Mouse (Mus musculus) embryonic facial prominence, embryonic 11.5 days (tissue): ENCODE measurements around the gene Mut. TPM values are rescaled to one million over a fixed set of nuclear protein-coding genes. Genes with fewer than 3 reads are reported as not detected.

Experiments
- ATAC-seq: fragments of 200-750 bp; cut with Nextera tagmentation; replicated peaks from 2 replicates; pipeline ENCODE4 v1.8.0; 2017; ENCODE audit warnings: low read depth; ENCODE audit not compliant: insufficient number of reproducible peaks, low FRiP score, low TSS enrichment
- DNase-seq: peaks from one replicate; pipeline ENCODE4 v3.0.0-alpha.2; 2015; ENCODE audit warnings: low spot score
- H3K27ac ChIP-seq: fragments of 300-500 bp; sonication (generic); replicated peaks from 2 replicates; pipeline ENCODE4 v1.5.1; 2014; ENCODE audit warnings: mild to moderate bottlenecking, low read depth, low read length, control low read depth
- H3K27me3 ChIP-seq: fragments of 300-500 bp; sonication (generic); 2 replicates; pipeline ENCODE4 v1.6.1; 2014; ENCODE audit warnings: mild to moderate bottlenecking, low read length, moderate library complexity, mixed read lengths; ENCODE audit not compliant: control insufficient read depth, insufficient read depth
- H3K36me3 ChIP-seq: fragments of 300-500 bp; sonication (generic); replicated peaks from 2 replicates; pipeline ENCODE4 v1.6.1; 2014; ENCODE audit warnings: low read depth, mild to moderate bottlenecking, low read length, moderate library complexity, mixed read lengths; ENCODE audit not compliant: control insufficient read depth, insufficient read depth
- H3K4me1 ChIP-seq: fragments of 300-500 bp; sonication (generic); 2 replicates; pipeline ENCODE4 v1.6.1; 2014; ENCODE audit warnings: low read length, mixed read lengths; ENCODE audit not compliant: control insufficient read depth, insufficient read depth
- H3K4me2 ChIP-seq: fragments of 300-500 bp; sonication (generic); 2 replicates; pipeline ENCODE4 v1.6.1; 2014; ENCODE audit warnings: low read depth, mild to moderate bottlenecking, control low read depth, low read length, moderate library complexity
- H3K4me3 ChIP-seq: fragments of 300-500 bp; sonication (generic); 2 replicates; pipeline ENCODE4 v1.5.1; 2014; ENCODE audit warnings: low read depth, low read length, control low read depth
- H3K9ac ChIP-seq: fragments of 300-500 bp; sonication (generic); replicated peaks from 2 replicates; pipeline ENCODE4 v1.6.1; 2014; ENCODE audit warnings: mild to moderate bottlenecking, control low read depth, low read length
- H3K9me3 ChIP-seq: fragments of 300-500 bp; sonication (generic); replicated peaks from 2 replicates; pipeline ENCODE4 v1.6.1; 2016; ENCODE audit warnings: mild to moderate bottlenecking, low read length, inconsistent platforms, mixed read lengths; ENCODE audit not compliant: control insufficient read depth
- WGBS: fragments of 180-500 bp; shearing (Covaris S2); extraction: QIAGEN DNeasy Blood & Tissue Kit; methylation state at CpG from one replicate; pipeline ENCODE4 v1.1.7; 2014; 5-methylcytosine and 5-hydroxymethylcytosine counted together
- polyA plus RNA-seq: library from polyadenylated mRNA; unstranded; fragments of >200 nt; fragmentation: Nextera tagmentation; extraction: Ambion mirVana; gene quantifications from 2 replicates; pipeline ENCODE4 v1.2.1, GENCODE M21; 2014

Mut gene
- polyA plus RNA-seq, 1 experiment from 2014 or later = 37.5 TPM

DNA sequence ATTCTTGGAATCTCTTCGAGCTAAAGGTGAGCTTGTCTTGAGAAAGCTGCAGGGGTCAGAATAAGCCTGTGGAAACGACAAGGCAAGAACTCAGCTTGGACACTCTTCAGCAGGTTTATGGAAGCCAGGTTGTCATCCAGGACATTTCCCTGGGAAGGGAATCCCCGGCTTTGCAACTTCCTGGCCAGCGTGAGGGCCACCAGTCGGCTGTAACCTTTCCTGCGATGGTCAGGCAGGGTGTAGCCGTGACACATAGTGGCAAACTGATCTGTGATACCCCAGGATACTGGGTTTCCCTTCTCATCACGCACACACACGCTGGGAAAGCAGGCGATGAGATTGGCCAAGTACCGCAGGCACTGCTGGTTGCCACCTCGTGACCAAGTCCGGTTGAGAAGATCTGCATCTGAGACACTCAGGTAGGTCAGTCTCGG, 29.7 kb upstream of the Mut start:
- ATAC-seq (no peak), DNase-seq (peak; percentile 2)
- Histone ChIP-seq H3K4me3 (no peak overlapping the region), H3K4me2 (peak overlapping the region; percentile 30), H3K27ac (no peak overlapping the region), H3K4me1 (no peaks in the 10 kb centered on the region), H3K27me3 (no peaks in the 10 kb centered on the region), H3K36me3 (no peaks in the 10 kb centered on the region), H3K9ac (no peak overlapping the region), H3K9me3 (no peaks in the 10 kb centered on the region)
- WGBS = 9% methylated on average over 13 of the region's 14 CpGs

DNA sequence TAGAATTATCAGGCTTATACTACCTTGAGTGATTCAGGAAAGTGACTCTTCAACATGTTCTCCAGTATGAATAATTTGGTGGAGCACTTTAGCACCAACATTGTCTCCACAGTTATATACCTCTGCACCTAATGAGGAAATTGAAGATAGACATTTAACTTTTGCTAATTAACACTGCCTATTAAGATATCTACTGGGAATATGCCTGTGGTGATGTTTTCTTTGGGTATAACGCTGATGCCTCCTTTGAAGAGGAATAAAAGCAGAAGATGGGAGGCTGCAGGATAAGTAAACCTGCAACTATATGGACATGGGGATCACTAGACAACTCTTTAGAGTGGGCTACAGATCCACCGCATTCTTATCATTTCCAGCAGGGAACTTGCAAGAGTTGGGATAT, 20.2 kb upstream of the Mut start, which contains the start of gene Glyatl3:
Gene Glyatl3, minus strand, starts transcription at position 101 of the 400 bp plus-strand sequence.
- Histone ChIP-seq H3K4me2 (no peak within 1 kb of the TSS), H3K9ac (no peak within 1 kb of the TSS), H3K4me1 (no peaks in the 10 kb centered on the region), H3K36me3 (no peaks in the 10 kb centered on the region), H3K4me3 (no peak within 1 kb of the TSS), H3K27me3 (no peaks in the 10 kb centered on the region), H3K9me3 (no peaks in the 10 kb centered on the region), H3K27ac (no peak within 1 kb of the TSS)
- ATAC-seq (no peak), DNase-seq (no peak)
- WGBS = 91% methylated on average over 2 of the region's 2 CpGs

DNA sequence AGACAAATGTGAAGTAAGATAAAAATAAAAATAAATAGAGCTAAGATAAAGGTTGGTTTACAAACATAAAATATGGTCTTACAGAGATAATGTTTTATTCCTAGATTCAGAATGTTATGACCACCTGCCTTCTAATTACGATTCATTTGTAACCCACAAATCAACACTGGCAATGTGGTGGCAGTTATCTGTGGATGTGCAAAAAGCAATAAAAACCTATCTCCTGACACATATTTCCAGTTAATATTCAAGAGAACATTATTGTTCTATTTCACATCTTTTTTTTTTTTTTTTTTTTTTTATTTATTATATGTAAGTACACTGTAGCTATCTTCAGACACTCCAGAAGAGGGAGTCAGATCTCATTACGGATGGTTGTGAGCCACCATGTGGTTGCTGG, 19.0 kb upstream of the Mut start:
- Histone ChIP-seq H3K4me3 (no peak overlapping the region), H3K9ac (no peak overlapping the region), H3K36me3 (no peaks in the 10 kb centered on the region), H3K27ac (no peak overlapping the region), H3K4me1 (no peaks in the 10 kb centered on the region), H3K27me3 (no peaks in the 10 kb centered on the region), H3K9me3 (no peaks in the 10 kb centered on the region), H3K4me2 (no peak overlapping the region)
- WGBS = 93% methylated on average over 1 of the region's 2 CpGs
- ATAC-seq (no peak), DNase-seq (no peak)

DNA sequence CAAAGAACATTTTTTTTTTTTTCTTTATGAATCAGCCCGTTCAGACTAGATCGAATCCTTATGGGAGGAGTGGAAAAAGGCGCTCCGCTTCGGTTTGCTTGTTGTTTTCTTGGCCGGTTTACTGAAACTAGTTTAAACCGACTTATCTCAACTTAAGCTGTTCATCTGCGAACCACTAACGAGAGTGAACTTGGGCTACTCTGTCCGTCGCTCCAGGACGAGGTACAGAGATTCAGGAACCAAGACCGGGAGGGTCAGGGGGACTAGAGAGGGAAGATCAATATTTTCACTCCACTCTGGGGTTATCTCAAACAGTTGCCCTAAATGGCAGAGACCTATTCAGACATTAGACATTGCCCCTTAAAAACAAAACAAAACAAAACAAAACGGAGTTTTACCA, 500 bp upstream of the Mut start:
- no peak overlapping the region for H3K27ac ChIP-seq

DNA sequence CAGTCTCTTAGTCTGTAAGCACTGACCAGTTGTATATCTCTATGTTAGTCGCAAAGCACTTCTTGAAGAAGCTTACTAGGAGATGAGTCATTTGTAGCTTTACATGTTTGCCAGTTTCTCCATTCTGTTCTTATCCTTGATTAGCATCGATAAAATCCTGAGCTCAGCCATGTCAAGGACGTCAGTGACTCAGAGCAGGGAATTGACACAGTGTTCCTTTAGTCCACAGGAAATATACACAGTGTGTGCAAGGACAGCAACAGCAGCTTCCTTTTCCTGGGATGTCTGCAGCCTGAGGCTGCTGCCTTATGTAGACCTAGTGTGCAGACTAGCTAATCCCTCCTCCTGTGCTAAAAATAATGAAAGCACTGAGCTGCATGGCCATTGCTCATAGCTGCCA, 14.0 kb downstream of the Mut start:
- WGBS = 84% methylated on average over 3 of the region's 3 CpGs
- DNase-seq (no peak), ATAC-seq (no peak)
- H3K36me3 ChIP-seq = no peaks in the 10 kb centered on the region; the same call in 1 of the 2 replicates
- no peaks in the 10 kb centered on the region for H3K4me1 ChIP-seq
- H3K9me3 ChIP-seq = no peaks in the 10 kb centered on the region
- H3K4me2 ChIP-seq = no peak overlapping the region
- no peaks in the 10 kb centered on the region for H3K27me3 ChIP-seq
- no peak overlapping the region for H3K27ac ChIP-seq
- no peak overlapping the region for H3K4me3 ChIP-seq
- no peak overlapping the region for H3K9ac ChIP-seq

More for the DNA sequence above, 500 bp upstream of the Mut start:
- ATAC-seq (peak; percentile 58), DNase-seq (peak; percentile 6)
- Histone ChIP-seq H3K9ac (peak overlapping the region; percentile 67), H3K27me3 (no peaks in the 10 kb centered on the region), H3K4me3 (peak overlapping the region; percentile 59), H3K9me3 (no peaks in the 10 kb centered on the region), H3K36me3 (no peaks in the 10 kb centered on the region; the same call in 1 of the 2 replicates), H3K4me2 (peak overlapping the region; percentile 58), H3K4me1 (no peaks in the 10 kb centered on the region)
- WGBS = under 1% methylated on average over 14 of the region's 14 CpGs

DNA sequence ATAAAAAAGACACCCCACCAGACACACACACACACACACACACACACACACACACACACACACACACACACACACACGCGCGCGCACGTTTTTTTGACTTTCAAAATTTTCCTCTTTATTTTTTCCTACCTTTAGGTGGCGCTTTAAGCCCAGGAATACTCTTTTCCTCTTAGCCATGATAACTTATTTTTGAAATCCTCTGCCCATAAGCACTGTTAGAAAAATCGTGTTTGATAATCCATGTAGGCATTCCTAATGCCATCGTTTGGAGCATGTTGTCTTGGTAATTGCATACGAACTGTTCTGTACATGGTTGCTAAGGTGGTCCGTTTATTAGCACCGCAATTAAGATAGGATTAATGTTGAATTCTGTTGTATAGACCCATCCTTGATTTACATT, 43.4 kb downstream of the Mut start:
- 74% methylated on average over 11 of the region's 11 CpGs for WGBS
- H3K4me1 ChIP-seq = no peaks in the 10 kb centered on the region
- DNase-seq (peak; percentile 35), ATAC-seq (no peak)
- no peak overlapping the region for H3K9ac ChIP-seq
- H3K4me3 ChIP-seq = no peak overlapping the region
- H3K27ac ChIP-seq = no peak overlapping the region
- no peak overlapping the region for H3K4me2 ChIP-seq
- H3K9me3 ChIP-seq = no peaks in the 10 kb centered on the region
- H3K27me3 ChIP-seq = no peaks in the 10 kb centered on the region
- no peaks in the 10 kb centered on the region for H3K36me3 ChIP-seq

DNA sequence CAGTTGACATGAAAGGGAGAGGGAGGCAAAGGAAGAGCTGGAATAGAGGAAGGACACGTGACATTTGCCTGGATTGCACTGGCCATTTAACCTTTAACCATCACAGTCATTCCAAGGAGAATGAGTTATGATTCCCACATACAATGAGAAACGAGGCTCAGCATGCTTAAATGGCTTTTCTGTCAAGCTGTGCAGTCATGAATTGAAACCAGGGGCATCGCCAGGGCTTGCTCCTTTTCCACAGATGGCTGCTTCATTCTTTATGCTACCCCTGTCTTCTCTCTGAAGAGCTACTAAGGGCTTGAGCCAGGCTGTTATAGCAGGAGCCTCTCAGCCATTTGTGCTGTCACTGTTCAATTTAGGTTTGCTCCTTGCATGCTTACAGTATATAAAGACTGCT, 57.6 kb downstream of the Mut start:
- Histone ChIP-seq H3K9ac (no peak overlapping the region), H3K9me3 (no peaks in the 10 kb centered on the region), H3K27me3 (no peaks in the 10 kb centered on the region), H3K27ac (no peak overlapping the region), H3K36me3 (no peaks in the 10 kb centered on the region), H3K4me3 (no peak overlapping the region), H3K4me2 (no peak overlapping the region), H3K4me1 (no peaks in the 10 kb centered on the region)
- no peak for DNase-seq
- no peak for ATAC-seq
- WGBS = 64% methylated on average over 3 of the region's 3 CpGs
